Mouse (Mus musculus) neural tube, embryonic 15.5 days (tissue): ENCODE measurements around the gene Olfr282. TPM values are rescaled to one million over a fixed set of nuclear protein-coding genes. Genes with fewer than 3 reads are reported as not detected.
A peak's percentile ranks its signal among the peaks of the same experiment; 100 is the strongest.
"Not testable (repeated sequence)": the region's sequence is repeated elsewhere in the genome, so short reads cannot be mapped to it uniquely, and the experiment has no call there.

ENCODE experiments used
- ATAC-seq: fragments of 200-750 bp; cut with Nextera tagmentation; 2 replicates; pipeline ENCODE4 v1.8.0; 2017; ENCODE audit warnings: mild to moderate bottlenecking, moderate TSS enrichment, moderate library complexity; ENCODE audit not compliant: low FRiP score
- H3K27ac ChIP-seq: fragments of 300-500 bp; sonication (generic); replicated peaks from 2 replicates; pipeline ENCODE4 v1.5.1; 2015; ENCODE audit warnings: mild to moderate bottlenecking, inconsistent platforms
- H3K27me3 ChIP-seq: fragments of 300-500 bp; sonication (generic); replicated peaks from 2 replicates; pipeline ENCODE4 v1.6.1; 2015; ENCODE audit warnings: inconsistent platforms
- H3K36me3 ChIP-seq: fragments of 300-500 bp; sonication (generic); 2 replicates; pipeline ENCODE4 v1.6.1; 2015; ENCODE audit warnings: inconsistent platforms
- H3K4me1 ChIP-seq: fragments of 300-500 bp; sonication (generic); 2 replicates; pipeline ENCODE4 v1.6.1; 2015; ENCODE audit warnings: inconsistent platforms
- H3K4me2 ChIP-seq: fragments of 300-500 bp; sonication (generic); 2 replicates; pipeline ENCODE4 v1.6.1; 2015; ENCODE audit warnings: inconsistent platforms, mild to moderate bottlenecking, moderate library complexity
- H3K4me3 ChIP-seq: fragments of 300-500 bp; sonication (generic); replicated peaks from 2 replicates; pipeline ENCODE4 v1.5.1; 2015; ENCODE audit warnings: mild to moderate bottlenecking, inconsistent platforms
- H3K9ac ChIP-seq: fragments of 300-500 bp; sonication (generic); replicated peaks from 2 replicates; pipeline ENCODE4 v1.6.1; 2015; ENCODE audit warnings: mild to moderate bottlenecking, inconsistent platforms
- H3K9me3 ChIP-seq: fragments of 300-500 bp; sonication (generic); replicated peaks from 2 replicates; pipeline ENCODE4 v1.6.1; 2016; ENCODE audit warnings: inconsistent platforms
- WGBS: fragments of 180-500 bp; shearing (Covaris S2); methylation state at CpG from one replicate; pipeline ENCODE4 v1.1.7; 2015; ENCODE audit warnings: mixed read lengths; 5-methylcytosine and 5-hydroxymethylcytosine counted together
- polyA plus RNA-seq: library from polyadenylated mRNA; unstranded; fragments of >200 nt; fragmentation: Nextera tagmentation; extraction: Ambion mirVana; gene quantifications from 2 replicates; pipeline ENCODE4 v1.2.1, GENCODE M21; 2015

The Olfr282 gene
- polyA plus RNA-seq, 1 experiment from 2014 or later: not detected

DNA sequence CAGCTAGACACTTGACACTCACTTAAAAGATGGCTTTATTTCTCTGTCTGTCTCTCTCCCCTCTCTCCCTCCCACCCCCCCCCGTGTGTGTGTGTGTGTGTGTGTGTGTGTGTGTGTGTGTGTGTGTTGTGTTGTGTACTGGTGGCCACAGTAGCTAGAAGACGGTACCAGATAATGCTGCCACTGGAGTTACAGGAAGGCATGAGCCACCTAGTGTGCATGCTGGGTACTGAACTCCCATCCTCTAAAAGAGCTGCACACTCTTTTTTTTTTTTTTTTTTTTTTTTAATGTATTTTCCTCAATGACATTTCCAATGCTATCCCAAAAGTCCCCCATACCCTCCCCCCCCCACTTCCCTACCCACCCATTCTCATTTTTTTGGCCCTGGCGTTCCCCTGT, 13.7 kb upstream of the Olfr282 start:
- not testable (repeated sequence) for H3K9me3 ChIP-seq, H3K9ac ChIP-seq, H3K4me2 ChIP-seq, H3K27me3 ChIP-seq, H3K36me3 ChIP-seq, H3K4me1 ChIP-seq, ATAC-seq, H3K4me3 ChIP-seq, H3K27ac ChIP-seq
- WGBS: 50% methylated on average over 2 of the region's 3 CpGs

DNA sequence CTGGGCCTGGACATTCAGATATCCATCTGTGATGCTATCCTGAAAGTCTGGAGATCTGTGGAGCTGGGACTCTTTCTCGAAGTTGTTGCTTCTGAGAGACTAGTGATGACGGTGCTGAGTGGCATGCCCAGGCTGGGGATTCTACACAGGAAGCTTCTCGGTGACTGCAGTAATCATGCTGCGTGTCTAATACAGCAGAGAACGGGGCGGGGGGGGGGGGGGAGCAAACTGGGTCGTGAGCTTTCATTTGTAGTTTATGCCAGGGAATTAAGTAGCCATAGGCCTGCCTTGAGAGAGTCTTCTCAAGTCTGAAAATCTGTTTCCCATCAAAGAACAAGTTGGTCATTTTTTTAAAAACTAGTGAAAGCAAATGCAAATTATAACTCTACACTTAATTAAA, 12.9 kb upstream of the Olfr282 start:
- no peak for ATAC-seq
- H3K9ac ChIP-seq: no peak overlapping the region
- WGBS: 84% methylated on average over 7 of the region's 7 CpGs
- H3K36me3 ChIP-seq: no peaks in the 10 kb centered on the region
- H3K4me2 ChIP-seq: no peak overlapping the region
- no peaks in the 10 kb centered on the region for H3K4me1 ChIP-seq
- no peaks in the 10 kb centered on the region for H3K9me3 ChIP-seq
- no peak overlapping the region for H3K4me3 ChIP-seq
- H3K27me3 ChIP-seq: no peaks in the 10 kb centered on the region; the same call in 1 of the 2 replicates
- H3K27ac ChIP-seq: no peak overlapping the region

DNA sequence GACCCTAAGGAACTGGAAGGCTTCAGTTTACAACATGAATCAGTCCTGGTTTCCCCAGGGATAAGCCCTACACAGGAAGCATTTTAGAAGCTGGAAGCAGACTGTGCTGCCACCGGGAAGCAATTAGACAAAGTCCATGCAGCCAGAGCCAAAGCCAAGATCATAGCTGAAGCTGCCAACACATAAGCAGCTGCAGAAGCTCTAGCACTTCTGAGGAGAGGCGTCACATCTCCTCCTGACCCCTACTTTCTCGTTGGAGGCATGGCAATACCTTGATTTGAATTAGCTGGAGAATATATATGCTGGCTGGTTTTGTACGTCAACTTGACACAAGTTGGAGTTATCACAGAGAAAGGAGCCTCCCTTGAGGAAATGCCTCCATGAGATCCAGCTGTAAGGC, 10.1 kb upstream of the Olfr282 start:
- WGBS: 84% methylated on average over 4 of the region's 4 CpGs
- Histone ChIP-seq H3K4me2 (no peak overlapping the region), H3K4me1 (0 out of 2 replicates have a peak, but pooled peaks cover 4% of the 10 kb centered on the region), H3K27ac (no peak overlapping the region), H3K9ac (no peak overlapping the region), H3K9me3 (no peaks in the 10 kb centered on the region), H3K36me3 (no peaks in the 10 kb centered on the region), H3K4me3 (no peak overlapping the region), H3K27me3 (no peaks in the 10 kb centered on the region)
- ATAC-seq: no peak

DNA sequence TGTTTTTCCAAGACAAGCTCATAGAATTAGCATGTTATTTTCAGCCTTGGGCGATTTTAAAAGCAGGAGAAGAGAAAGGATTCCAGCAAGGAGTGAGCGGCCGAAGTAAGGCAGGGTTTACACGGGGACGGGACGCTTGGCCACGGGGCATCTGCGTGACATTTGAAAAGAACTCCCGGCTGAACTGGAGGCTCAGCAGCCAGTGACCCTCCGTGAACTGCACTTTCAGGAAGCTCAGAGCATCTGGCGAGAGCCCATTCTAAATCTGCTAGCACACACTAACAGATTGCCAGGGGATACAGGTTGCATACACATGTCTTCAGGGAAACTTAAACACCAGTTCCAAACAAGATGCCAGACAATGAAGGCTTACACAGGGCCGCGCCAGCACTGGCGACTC, 6.7 kb upstream of the Olfr282 start:
- Histone ChIP-seq H3K4me1 (0 out of 2 replicates have a peak, but pooled peaks cover 4% of the 10 kb centered on the region), H3K36me3 (no peaks in the 10 kb centered on the region), H3K4me2 (no peak overlapping the region), H3K9ac (no peak overlapping the region), H3K27me3 (no peaks in the 10 kb centered on the region), H3K4me3 (no peak overlapping the region), H3K9me3 (no peaks in the 10 kb centered on the region), H3K27ac (no peak overlapping the region)
- no peak for ATAC-seq
- WGBS: 68% methylated on average over 14 of the region's 14 CpGs

DNA sequence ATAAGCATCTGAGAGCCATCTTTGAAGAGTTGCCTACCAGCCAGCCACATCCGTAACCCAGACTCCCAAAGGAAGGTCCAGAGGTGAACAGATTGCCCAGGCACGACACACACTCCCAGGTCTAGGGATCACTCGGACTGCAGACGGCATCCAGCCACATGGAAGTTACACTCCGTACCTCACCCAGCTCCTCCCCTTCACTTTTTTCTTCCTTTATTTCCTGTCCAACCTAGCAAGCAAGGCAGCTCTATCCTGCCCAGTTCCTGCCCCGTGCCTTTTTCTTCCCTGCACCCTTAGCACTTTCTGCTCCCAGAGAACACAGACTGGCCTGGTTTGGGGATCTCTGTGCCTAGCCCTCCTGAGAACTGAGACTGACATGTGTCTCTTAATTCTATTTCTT, 6.3 kb upstream of the Olfr282 start:
- no peak overlapping the region for H3K4me2 ChIP-seq
- H3K9me3 ChIP-seq: no peaks in the 10 kb centered on the region
- no peak overlapping the region for H3K4me3 ChIP-seq
- H3K36me3 ChIP-seq: no peaks in the 10 kb centered on the region
- no peak overlapping the region for H3K27ac ChIP-seq
- no peaks in the 10 kb centered on the region for H3K27me3 ChIP-seq
- WGBS: 60% methylated on average over 6 of the region's 6 CpGs
- H3K9ac ChIP-seq: no peak overlapping the region
- ATAC-seq: no peak
- H3K4me1 ChIP-seq: 0 out of 2 replicates have a peak, but pooled peaks cover 4% of the 10 kb centered on the region

DNA sequence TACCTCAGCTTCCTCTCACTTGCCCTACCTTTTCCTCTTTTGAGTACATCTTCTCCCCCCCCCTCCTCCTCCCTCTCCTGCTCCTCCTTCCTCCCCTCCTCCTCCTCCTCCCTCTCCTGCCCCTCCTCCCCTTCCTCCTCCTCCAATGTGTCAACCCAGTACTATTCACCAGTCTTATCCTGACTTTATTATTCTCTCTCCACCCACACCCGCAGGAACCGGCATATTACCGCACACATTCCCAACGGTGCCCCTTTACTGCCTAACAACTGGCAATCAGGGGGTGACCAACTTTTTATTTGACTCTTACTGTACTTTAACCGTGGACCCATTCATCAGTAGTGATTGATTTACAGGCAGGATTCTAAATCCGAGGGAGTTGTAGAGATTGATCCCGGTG, 5.8 kb upstream of the Olfr282 start:
- 0 out of 2 replicates have a peak, but pooled peaks cover 4% of the 10 kb centered on the region for H3K4me1 ChIP-seq
- no peak overlapping the region for H3K4me3 ChIP-seq
- H3K36me3 ChIP-seq: no peaks in the 10 kb centered on the region
- no peaks in the 10 kb centered on the region for H3K27me3 ChIP-seq
- ATAC-seq: no peak
- 17% methylated on average over 7 of the region's 7 CpGs for WGBS
- no peak overlapping the region for H3K27ac ChIP-seq
- no peak overlapping the region for H3K4me2 ChIP-seq
- no peaks in the 10 kb centered on the region for H3K9me3 ChIP-seq
- no peak overlapping the region for H3K9ac ChIP-seq

DNA sequence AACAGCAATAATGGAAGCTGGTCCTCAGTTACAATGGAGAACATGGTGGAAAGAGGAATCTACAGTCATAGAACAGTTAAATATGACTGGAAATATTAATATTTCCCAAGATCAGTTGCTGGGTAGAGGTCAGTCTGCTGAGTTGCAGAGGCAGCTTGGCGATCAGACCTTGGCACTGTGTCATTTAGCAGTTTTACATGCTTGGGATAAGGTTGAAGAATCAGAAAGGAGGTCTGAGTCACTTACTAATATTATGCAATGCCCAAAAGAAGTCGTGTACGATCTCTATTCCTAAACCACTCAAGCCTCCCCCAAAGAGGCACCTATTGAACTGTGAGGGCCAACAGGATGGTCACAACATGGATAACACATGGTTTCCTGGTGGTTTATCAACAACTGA, 13.5 kb downstream of the Olfr282 start:
- no peaks in the 10 kb centered on the region for H3K4me1 ChIP-seq
- H3K36me3 ChIP-seq: no peaks in the 10 kb centered on the region
- no peak for ATAC-seq
- H3K4me3 ChIP-seq: no peak overlapping the region
- no peak overlapping the region for H3K27ac ChIP-seq
- H3K9ac ChIP-seq: no peak overlapping the region
- no peaks in the 10 kb centered on the region for H3K9me3 ChIP-seq
- no peak overlapping the region for H3K4me2 ChIP-seq
- no peaks in the 10 kb centered on the region for H3K27me3 ChIP-seq
- WGBS: 91% methylated on average over 3 of the region's 3 CpGs

DNA sequence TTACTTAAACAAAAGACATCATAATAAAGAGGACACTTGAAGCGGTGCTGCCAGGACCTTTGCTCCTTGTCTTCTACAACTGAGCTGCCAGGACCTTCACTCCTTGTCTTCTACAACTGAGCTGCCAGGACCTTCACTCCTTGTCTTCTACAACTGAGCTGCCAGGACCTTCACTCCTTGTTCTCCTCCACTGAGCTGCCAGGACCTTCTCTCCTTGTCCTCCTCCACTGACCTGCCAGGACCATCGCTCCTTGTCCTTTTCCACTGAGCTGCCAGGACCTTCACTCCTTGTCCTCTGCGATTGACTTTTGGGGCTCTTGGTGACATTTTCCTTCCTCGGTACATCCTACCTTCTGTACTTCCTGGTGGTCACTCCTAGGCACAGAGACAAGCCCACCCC, 17.5 kb downstream of the Olfr282 start:
- Histone ChIP-seq H3K4me2 (peak overlapping the region; percentile 20; the same call in 1 of the 2 replicates), H3K4me3 (no peak overlapping the region), H3K4me1 (no peaks in the 10 kb centered on the region), H3K27ac (no peak overlapping the region), H3K9ac (no peak overlapping the region), H3K9me3 (no peaks in the 10 kb centered on the region), H3K36me3 (no peaks in the 10 kb centered on the region), H3K27me3 (no peaks in the 10 kb centered on the region)
- WGBS: 61% methylated on average over 4 of the region's 4 CpGs
- no peak for ATAC-seq

DNA sequence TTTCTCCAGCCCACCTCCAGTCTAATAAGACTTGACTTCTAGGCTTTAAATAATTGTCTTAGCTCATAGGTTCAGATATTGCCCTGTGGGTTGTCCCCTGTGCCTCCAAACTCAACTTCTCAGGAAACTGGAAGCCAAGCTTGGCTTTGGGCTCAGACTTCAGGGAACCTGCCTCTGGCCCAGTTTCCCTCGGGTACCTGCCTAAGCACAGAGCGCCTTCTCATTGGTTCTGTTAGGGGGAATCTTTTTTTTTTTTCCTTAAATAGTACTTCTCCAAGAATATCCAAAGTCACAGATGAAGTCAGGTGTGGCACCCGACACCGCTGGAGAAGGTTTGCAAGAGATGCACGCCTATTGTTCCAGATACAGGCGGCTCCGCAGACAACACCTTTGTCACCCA, 21.3 kb downstream of the Olfr282 start, which contains the start of gene Olfr281:
Gene Olfr281 (plus strand): TSS at position 301 of the 400 bp plus-strand sequence.
- Histone ChIP-seq H3K4me3 (no peak within 1 kb of the TSS), H3K27ac (no peak within 1 kb of the TSS), H3K9ac (no peak within 1 kb of the TSS), H3K4me2 (no peak within 1 kb of the TSS), H3K36me3 (no peaks in the 10 kb centered on the region), H3K9me3 (no peaks in the 10 kb centered on the region), H3K27me3 (no peaks in the 10 kb centered on the region), H3K4me1 (no peaks in the 10 kb centered on the region)
- ATAC-seq: no peak
- 92% methylated on average over 7 of the region's 7 CpGs for WGBS

DNA sequence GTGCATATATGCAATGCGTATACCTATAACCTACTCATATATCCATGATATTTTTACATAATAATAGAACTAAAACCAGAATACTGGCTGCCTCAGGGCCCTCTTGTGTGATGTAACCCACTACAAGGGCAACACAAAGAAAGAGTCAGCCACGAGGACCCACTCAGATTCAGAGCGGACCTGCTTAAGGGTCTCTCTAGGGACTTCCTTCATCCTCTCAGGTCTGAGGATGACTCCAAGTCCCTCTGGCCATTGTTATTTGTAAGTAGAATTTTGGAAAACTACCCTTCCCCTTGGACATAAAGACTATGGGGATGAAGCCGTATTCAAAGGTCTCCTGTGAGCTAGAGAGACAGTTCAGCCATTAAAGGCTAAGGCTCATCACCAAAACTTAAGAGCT, 38.6 kb downstream of the Olfr282 start, which contains the start of gene OR5BS1P:
Gene OR5BS1P (plus strand): TSS at position 301 of the 400 bp plus-strand sequence.
- H3K27me3 ChIP-seq: no peaks in the 10 kb centered on the region
- H3K9ac ChIP-seq: no peak within 1 kb of the TSS
- H3K9me3 ChIP-seq: no peaks in the 10 kb centered on the region
- H3K4me2 ChIP-seq: no peak within 1 kb of the TSS
- no peaks in the 10 kb centered on the region for H3K4me1 ChIP-seq
- no peak within 1 kb of the TSS for H3K27ac ChIP-seq
- no peak within 1 kb of the TSS for H3K4me3 ChIP-seq
- no peaks in the 10 kb centered on the region for H3K36me3 ChIP-seq
- WGBS: 90% methylated on average over 4 of the region's 4 CpGs
- ATAC-seq: no peak

DNA sequence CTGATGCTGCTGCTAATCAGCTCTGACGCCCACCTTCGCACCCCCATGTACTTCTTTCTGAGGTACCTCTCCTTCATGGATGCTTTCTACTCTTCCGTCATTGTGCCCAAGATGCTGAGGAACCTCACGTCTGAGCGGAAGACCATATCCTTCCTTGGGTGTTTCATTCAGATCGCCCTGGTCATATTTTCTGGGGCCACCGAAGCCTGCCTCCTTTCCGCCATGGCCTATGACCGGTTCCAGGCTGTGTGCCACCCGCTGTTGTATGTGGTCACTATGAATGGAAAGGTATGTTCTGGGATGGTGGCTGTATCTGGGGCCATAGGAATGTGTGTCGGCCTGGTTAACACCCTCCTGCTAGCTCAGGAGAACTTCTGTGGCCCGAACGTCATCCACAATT, 40.5 kb downstream of the Olfr282 start:
- H3K9me3 ChIP-seq: no peaks in the 10 kb centered on the region
- no peak for ATAC-seq
- no peak overlapping the region for H3K9ac ChIP-seq
- no peak overlapping the region for H3K4me3 ChIP-seq
- H3K27ac ChIP-seq: no peak overlapping the region
- WGBS: 91% methylated on average over 13 of the region's 13 CpGs
- H3K4me1 ChIP-seq: no peaks in the 10 kb centered on the region
- no peaks in the 10 kb centered on the region for H3K36me3 ChIP-seq
- no peak overlapping the region for H3K4me2 ChIP-seq
- H3K27me3 ChIP-seq: no peaks in the 10 kb centered on the region

DNA sequence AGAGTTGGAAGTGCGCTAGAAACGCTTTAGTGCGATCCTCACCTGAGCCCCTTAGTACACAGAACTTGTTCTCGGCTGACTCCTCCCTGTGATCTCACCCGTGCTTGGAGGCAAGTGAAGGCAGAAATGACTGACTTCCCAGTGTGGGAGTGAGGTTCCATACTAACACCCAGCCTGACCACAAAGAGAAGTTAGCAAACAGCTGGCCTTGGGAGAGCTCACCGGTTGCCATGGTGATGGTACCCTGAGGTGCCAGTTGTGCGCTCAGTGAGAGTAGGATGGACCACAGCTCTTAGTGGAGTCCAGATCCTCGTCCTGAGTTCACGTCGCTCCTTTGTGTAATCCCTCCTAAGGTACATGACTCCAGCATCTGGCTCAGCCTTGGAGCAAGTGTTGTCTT, 43.9 kb downstream of the Olfr282 start:
- Histone ChIP-seq H3K9me3 (no peaks in the 10 kb centered on the region), H3K27ac (no peak overlapping the region), H3K36me3 (no peaks in the 10 kb centered on the region), H3K9ac (no peak overlapping the region), H3K4me2 (no peak overlapping the region), H3K4me1 (no peaks in the 10 kb centered on the region), H3K27me3 (no peaks in the 10 kb centered on the region), H3K4me3 (no peak overlapping the region)
- ATAC-seq: no peak
- 84% methylated on average over 10 of the region's 10 CpGs for WGBS

DNA sequence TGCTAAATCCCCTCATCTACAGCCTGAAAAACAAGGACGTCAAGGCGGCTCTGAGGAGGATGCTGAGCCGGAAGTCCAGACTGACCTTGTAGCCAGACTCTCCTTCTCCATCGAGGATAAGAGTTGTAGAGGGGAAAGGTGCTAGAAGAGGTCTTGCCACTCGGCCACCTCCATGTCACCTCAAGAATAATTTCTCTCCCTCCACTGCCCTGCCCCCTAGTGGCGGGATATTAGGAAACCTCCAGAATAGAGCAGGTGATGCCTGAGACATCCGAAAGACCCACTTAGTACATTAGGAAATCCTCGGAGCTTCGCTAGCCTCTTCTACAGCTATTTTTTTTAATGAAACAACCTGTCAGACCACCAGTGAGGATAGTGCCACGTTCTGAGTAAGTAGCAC, 44.4 kb downstream of the Olfr282 start:
- Histone ChIP-seq H3K4me3 (no peak overlapping the region), H3K9me3 (no peaks in the 10 kb centered on the region), H3K4me2 (no peak overlapping the region), H3K27ac (no peak overlapping the region), H3K9ac (no peak overlapping the region), H3K36me3 (no peaks in the 10 kb centered on the region), H3K4me1 (no peaks in the 10 kb centered on the region), H3K27me3 (no peaks in the 10 kb centered on the region)
- ATAC-seq: no peak
- 60% methylated on average over 10 of the region's 10 CpGs for WGBS
